Mouse (Mus musculus) 416B (cell line): ENCODE measurements around the gene Mybl2.

Source experiments
- DNase-seq: peaks from one replicate; pipeline ENCODE4 v3.0.0; 2011; ENCODE audit warnings: low read depth

Gene Mybl2

DNA sequence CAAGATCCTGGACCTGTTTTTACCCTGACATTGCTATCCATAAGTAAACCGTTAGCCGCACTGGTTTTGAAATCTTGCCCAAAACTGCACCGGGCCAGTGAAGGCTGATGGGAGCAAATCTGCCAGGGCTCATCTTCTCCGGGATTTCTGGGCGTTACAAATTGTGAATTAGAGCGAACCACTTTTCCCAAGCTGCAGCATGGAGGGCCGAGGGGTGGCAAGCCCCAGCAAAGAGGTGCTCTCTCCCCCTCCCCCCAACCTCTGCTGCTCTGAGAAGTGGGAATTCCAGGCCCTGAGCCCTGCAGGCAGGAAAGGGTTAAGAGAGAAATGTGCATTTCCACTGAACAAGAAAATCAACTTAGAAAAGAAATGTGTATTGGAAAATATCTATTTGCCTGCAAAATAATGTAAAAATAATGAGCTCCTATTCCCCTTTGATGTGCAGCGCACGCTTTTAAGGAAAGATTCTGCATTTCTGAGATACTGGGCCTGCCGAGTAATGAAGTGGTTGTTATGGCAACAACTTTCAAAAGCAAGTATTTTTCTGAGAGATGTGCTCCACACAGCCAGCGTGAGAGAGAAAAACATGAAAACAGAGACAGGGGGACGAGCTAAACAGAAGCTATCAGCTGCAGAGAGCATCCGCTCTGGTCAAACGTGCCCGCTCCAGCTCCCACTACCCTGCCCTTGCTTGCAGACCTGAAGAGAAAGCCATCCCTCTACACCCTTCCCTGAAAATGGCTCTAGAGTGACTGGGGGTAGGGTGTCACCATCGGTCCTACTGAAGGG lies 57.1 kb downstream of the Mybl2 start:
- DNase-seq: no peak

DNA sequence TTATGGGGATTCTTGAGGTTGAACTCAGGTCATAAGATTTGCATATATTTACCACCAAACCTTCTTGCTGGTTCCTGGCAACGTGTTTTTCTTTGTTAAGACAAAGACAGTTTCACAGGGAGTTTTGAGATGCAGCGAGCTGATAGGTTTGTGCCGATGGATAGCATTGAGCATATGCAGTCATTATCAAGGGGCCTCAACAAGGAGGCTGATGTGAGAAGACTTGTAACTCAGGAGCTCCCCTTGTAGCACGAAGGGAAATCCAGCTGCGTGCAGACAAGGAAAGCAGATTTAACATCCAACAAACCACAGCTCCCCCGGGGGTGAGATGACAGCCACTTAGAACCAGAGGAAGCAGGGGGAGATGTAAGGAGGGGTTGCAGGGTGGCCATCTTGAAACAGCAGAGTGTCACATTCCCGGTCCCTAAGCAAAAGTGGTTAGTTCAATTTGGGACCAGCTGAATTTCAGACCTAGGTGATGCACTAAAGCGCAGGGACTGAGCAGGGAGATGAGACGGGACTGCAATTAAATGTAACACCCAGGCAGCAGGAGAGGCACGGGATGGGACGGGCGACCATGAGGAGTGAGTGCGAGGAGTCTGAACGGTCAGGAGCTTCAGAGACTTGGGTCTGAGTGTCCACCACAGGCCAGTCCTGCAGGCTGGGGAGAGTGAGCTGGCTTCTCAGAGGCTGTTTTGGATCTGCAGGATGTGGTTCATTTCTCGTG lies 66.3 kb downstream of the Mybl2 start:
- no peak for DNase-seq

DNA sequence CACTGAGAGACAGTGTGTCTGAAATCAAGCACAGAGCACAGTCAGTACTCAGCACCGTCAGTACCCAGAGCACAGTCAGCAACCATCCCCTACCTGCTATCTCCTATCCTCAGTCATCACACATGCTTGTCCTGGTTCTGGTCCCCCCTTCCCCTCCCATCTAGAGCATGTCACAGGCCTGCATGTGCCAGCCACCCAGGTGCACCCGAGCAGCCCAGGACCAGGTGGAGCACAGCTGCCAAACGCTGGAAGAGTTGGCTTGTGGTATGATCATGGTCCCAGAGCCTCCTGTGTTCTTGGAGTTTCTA lies 66.8 kb downstream of the Mybl2 start:
- no peak for DNase-seq

DNA sequence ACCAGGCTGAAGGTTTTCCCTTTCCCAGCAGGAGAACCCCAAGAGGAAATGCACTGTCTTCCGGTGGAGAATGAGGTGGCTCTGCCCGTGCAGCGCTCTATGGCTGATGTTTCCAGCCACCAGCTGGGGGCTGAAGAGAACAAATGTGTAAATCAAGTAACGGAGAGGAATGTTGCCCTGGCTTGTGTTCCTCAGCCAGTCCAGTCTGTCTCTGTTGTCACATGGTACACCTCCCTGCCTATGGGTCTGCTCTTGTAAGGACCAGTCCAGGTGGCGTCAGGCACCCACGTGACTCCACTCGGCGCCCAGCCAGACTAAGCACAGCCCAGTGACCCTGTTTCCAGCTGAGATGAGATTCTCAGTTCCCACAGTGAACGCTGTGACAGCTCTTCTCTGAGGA lies 67.8 kb downstream of the Mybl2 start:
- DNase-seq: no peak

DNA sequence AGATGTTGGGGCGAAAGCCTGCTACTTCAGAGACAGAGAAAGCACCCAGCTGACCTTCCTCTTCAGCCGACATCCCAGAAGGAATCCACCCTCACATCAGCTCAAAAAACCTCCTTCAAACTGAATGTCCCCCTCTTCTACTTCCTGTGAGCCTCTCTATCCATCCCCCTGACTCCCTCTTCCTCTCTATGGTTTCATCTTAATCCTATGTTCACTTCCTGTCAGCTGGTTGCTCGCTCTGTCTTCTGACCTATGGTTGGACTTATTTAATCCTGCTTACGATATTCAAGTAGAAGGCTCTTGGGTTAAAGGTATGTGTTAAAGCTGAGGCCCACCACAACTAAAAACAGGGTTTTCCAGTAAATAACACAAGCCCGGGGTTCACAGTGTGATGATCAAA lies 69.0 kb downstream of the Mybl2 start:
- DNase-seq: no peak

DNA sequence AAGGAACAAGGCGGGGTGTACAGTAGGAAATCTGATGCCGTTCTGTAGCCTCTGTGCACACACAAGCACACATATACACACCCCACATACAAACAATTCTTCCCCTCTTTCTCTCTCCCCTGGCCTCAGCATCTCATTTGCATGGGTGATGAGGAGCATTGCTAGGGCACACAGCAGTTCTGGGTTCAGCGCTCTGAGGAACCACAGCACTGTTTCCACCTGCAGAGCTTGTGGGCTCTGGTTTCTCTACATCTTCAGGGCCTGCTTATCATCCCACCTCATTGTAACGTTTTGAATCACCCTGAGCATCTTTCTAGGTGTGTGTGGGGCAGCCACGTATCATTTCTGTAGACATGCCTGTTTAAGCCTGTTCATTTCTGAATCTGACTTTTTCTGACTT lies 76.3 kb downstream of the Mybl2 start:
- DNase-seq: no peak

DNA sequence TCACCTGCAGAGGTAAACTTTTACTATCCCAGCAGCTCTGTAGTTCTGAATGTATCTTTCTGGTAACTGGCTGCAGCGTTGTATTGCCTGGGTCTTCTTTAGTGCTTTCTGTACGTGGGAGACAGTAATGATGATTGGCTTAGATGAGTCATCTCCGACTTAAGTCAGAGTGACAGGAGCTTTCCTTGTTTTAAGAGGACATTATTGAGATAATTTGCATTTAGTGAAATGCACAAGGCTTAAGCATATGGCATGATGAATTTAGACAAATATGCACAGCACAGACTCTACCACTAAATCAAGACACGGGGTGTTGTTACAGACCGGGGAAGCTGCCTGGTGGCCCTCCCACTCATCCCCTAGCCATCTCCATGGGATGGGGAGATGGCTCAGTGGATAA lies 77.8 kb downstream of the Mybl2 start:
- DNase-seq: no peak
